Mouse (Mus musculus): ENCODE results near the gene L3mbtl4. TPM values are rescaled to one million over a fixed set of nuclear protein-coding genes. Genes with fewer than 3 reads are reported as not detected.

L3mbtl4 gene
- total and polyA plus RNA-seq, 2 experiments from 2014 or later = not detected

DNA sequence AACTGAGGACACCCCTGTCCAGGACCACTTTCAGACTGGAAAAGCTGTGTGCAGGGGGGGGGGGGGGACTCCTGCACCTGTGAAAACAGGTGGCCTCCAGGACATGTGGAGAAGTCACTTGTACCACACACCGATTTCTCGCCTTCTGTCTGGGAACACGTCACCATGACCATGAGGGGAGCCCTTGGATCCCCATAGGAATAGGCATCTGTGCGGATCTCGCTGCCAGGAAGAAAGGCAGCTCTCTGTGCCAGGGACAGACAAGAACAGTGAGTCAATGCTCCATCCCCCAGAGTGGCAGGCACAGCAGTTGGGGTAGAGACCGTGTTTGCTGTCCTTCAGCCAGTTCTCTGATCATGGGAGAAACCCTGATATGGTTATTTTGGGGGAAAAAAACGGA, 479.5 kb downstream of the L3mbtl4 start:
- no peaks in the 10 kb centered on the region for H3K4me1 ChIP-seq (ENCODE audit: control insufficient read depth, insufficient read depth)
- H3K4me3 ChIP-seq (ENCODE audit: low read depth, low read length) = no peak overlapping the region
- H3K27me3 ChIP-seq (ENCODE audit: control insufficient read depth, insufficient read depth, low read length) = no peaks in the 10 kb centered on the region
- H3K27ac ChIP-seq (ENCODE audit: low read depth) = no peak overlapping the region
- WGBS = 74% methylated on average over 7 of the region's 7 CpGs
- no peaks in the 10 kb centered on the region for H3K9me3 ChIP-seq (replicated peaks; ENCODE audit: control insufficient read depth, low read length)
- no peak overlapping the region for H3K4me2 ChIP-seq (ENCODE audit: low read depth, low read length)
- no peaks in the 10 kb centered on the region for H3K36me3 ChIP-seq (replicated peaks; ENCODE audit: control insufficient read depth, insufficient read depth, low read length)
- TF ChIP-seq EP300 (IDR thresholded peaks at IDR 0.05; ENCODE audit: low read depth) (no peak), CTCF (IDR thresholded peaks at IDR 0.05; ENCODE audit: low read depth) (no peak)
- ATAC-seq (ENCODE audit: insufficient read depth, low read depth) = no peak
- no peak for DNase-seq (ENCODE audit: low spot score)
- H3K9ac ChIP-seq (replicated peaks; ENCODE audit: low read depth, low read length) = no peak overlapping the region

GRCm38 (mm10) chr17:68754789-68755188, 481.2 kb downstream of the L3mbtl4 start:
- H3K36me3 ChIP-seq (replicated peaks; ENCODE audit: control insufficient read depth, insufficient read depth, low read length) = no peaks in the 10 kb centered on the region
- H3K9ac ChIP-seq (replicated peaks; ENCODE audit: low read depth, low read length) = no peak overlapping the region
- H3K27ac ChIP-seq (ENCODE audit: low read depth) = no peak overlapping the region
- no peak for DNase-seq (ENCODE audit: low spot score)
- no peak for ATAC-seq (ENCODE audit: insufficient read depth, low read depth)
- 79% methylated on average over 11 of the region's 11 CpGs for WGBS
- H3K9me3 ChIP-seq (replicated peaks; ENCODE audit: control insufficient read depth, low read length) = no peaks in the 10 kb centered on the region
- no peak overlapping the region for H3K4me3 ChIP-seq (ENCODE audit: low read depth, low read length)
- no peak for TF ChIP-seq CTCF (IDR thresholded peaks at IDR 0.05; ENCODE audit: low read depth)
- TF ChIP-seq EP300 (IDR thresholded peaks at IDR 0.05; ENCODE audit: low read depth) = no peak
- H3K4me2 ChIP-seq (ENCODE audit: low read depth, low read length) = no peak overlapping the region
- H3K27me3 ChIP-seq (ENCODE audit: control insufficient read depth, insufficient read depth, low read length) = no peaks in the 10 kb centered on the region
- H3K4me1 ChIP-seq (ENCODE audit: control insufficient read depth, insufficient read depth) = no peaks in the 10 kb centered on the region

DNA sequence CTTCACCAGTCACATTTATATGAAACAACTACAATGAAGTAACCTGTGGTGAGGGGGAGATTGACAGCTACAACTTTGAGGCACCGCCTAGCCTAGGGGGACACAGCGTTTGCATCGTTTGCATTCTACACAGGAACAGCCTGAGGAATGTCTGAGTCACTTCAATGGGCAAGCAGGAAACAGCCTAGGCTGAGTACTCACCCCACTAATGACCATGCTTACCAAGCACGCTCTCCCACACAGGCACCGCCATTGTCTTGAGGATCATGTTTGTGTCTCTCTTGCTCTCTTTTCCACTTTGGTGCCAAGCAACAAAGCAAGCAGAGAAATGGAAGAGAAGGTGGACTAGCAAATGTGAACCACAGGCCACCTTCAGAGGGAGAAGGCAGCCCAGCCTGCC, 484.8 kb downstream of the L3mbtl4 start:
- ATAC-seq (ENCODE audit: insufficient read depth, low read depth) = no peak
- TF ChIP-seq EP300 (IDR thresholded peaks at IDR 0.05; ENCODE audit: low read depth) (no peak), CTCF (IDR thresholded peaks at IDR 0.05; ENCODE audit: low read depth) (no peak)
- Histone ChIP-seq H3K4me2 (ENCODE audit: low read depth, low read length) (no peak overlapping the region), H3K27ac (ENCODE audit: low read depth) (no peak overlapping the region), H3K4me3 (ENCODE audit: low read depth, low read length) (no peak overlapping the region), H3K4me1 (ENCODE audit: control insufficient read depth, insufficient read depth) (no peaks in the 10 kb centered on the region), H3K9me3 (replicated peaks; ENCODE audit: control insufficient read depth, low read length) (no peaks in the 10 kb centered on the region), H3K9ac (replicated peaks; ENCODE audit: low read depth, low read length) (no peak overlapping the region), H3K36me3 (replicated peaks; ENCODE audit: control insufficient read depth, insufficient read depth, low read length) (no peaks in the 10 kb centered on the region), H3K27me3 (ENCODE audit: control insufficient read depth, insufficient read depth, low read length) (no peaks in the 10 kb centered on the region)
- 49% methylated on average over 5 of the region's 5 CpGs for WGBS
- DNase-seq (ENCODE audit: low spot score) = no peak

DNA sequence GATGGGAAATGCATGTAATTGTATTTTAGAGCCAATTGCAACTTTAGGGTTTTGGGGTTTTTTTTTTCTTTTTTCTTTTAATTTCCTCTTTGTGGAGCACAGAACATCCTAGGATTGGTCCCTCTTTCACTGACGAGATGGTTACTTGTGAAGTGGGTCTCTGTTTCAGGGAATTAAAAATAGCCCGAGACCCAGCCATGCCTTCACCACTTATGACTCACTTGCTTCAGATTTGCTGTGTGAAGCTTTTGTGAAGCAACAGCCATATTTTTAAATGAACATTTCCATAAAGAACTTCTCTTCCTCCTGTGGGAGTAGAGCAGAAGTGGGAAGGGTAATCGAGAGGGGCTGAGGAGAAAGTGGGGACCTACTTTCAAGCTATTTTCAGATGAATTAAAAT, 485.3 kb downstream of the L3mbtl4 start:
- Histone ChIP-seq H3K36me3 (replicated peaks; ENCODE audit: control insufficient read depth, insufficient read depth, low read length) (no peaks in the 10 kb centered on the region), H3K4me1 (ENCODE audit: control insufficient read depth, insufficient read depth) (no peaks in the 10 kb centered on the region), H3K4me3 (ENCODE audit: low read depth, low read length) (no peak overlapping the region), H3K27ac (ENCODE audit: low read depth) (no peak overlapping the region), H3K27me3 (ENCODE audit: control insufficient read depth, insufficient read depth, low read length) (no peaks in the 10 kb centered on the region), H3K4me2 (ENCODE audit: low read depth, low read length) (no peak overlapping the region), H3K9me3 (replicated peaks; ENCODE audit: control insufficient read depth, low read length) (no peaks in the 10 kb centered on the region), H3K9ac (replicated peaks; ENCODE audit: low read depth, low read length) (no peak overlapping the region)
- WGBS = 42% methylated on average over 3 of the region's 3 CpGs
- ATAC-seq (ENCODE audit: insufficient read depth, low read depth) = no peak
- TF ChIP-seq CTCF (IDR thresholded peaks at IDR 0.05; ENCODE audit: low read depth) (no peak), EP300 (IDR thresholded peaks at IDR 0.05; ENCODE audit: low read depth) (no peak)
- no peak for DNase-seq (ENCODE audit: low spot score)

- WGBS = 85% methylated on average over 1 of the region's 1 CpGs
- H3K27ac ChIP-seq (ENCODE audit: low read depth) = no peak overlapping the region
Measured at GRCm38 (mm10) chr17:68759978-68760377, 486.4 kb downstream of the L3mbtl4 start.

DNA sequence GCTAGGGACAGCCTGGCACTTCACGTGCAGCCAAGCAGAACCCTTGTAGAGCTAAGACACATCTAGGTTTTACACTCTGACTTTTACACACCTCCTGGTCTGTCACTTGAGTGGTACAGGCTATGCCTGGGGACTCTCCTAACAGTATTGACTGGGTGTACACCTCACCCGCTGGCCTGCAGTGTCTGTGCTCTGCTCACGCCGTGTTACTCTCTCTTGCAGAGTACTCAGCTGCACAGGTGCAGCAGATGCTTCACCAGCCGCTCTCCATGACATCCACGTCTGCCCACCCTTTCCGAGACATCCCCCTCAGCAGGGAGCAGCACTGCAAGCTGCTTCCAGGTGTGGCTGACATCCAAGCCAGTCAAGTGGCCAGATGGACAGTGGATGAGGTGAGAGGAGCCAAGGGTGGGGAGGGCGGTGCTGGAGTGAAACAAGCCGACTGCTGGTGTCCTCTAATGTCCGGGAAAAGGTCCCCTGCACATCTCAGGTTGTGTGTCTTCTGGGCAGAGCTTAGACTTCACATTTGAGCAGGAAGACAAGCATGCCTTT, 490.8 kb downstream of the L3mbtl4 start:
- Histone ChIP-seq H3K36me3 (replicated peaks; ENCODE audit: control insufficient read depth, insufficient read depth, low read length) (no peaks in the 10 kb centered on the region), H3K9ac (replicated peaks; ENCODE audit: low read depth, low read length) (no peak overlapping the region), H3K4me2 (ENCODE audit: low read depth, low read length) (no peak overlapping the region), H3K27me3 (ENCODE audit: control insufficient read depth, insufficient read depth, low read length) (no peaks in the 10 kb centered on the region), H3K4me1 (ENCODE audit: control insufficient read depth, insufficient read depth) (no peaks in the 10 kb centered on the region), H3K27ac (ENCODE audit: low read depth) (no peak overlapping the region), H3K9me3 (replicated peaks; ENCODE audit: control insufficient read depth, low read length) (no peaks in the 10 kb centered on the region), H3K4me3 (ENCODE audit: low read depth, low read length) (no peak overlapping the region)
- WGBS = 70% methylated on average over 10 of the region's 10 CpGs
- no peak for ATAC-seq (ENCODE audit: insufficient read depth, low read depth)
- DNase-seq (ENCODE audit: low spot score) = no peak
- TF ChIP-seq CTCF (IDR thresholded peaks at IDR 0.05; ENCODE audit: low read depth) (no peak), EP300 (IDR thresholded peaks at IDR 0.05; ENCODE audit: low read depth) (no peak)

More at GRCm38 (mm10) chr17:68759978-68760377, 486.4 kb downstream of the L3mbtl4 start:
- H3K4me2 ChIP-seq (ENCODE audit: low read depth, low read length) = no peak overlapping the region
- TF ChIP-seq CTCF (IDR thresholded peaks at IDR 0.05; ENCODE audit: low read depth) (no peak), EP300 (IDR thresholded peaks at IDR 0.05; ENCODE audit: low read depth) (no peak)
- no peak overlapping the region for H3K4me3 ChIP-seq (ENCODE audit: low read depth, low read length)
- no peak overlapping the region for H3K9ac ChIP-seq (replicated peaks; ENCODE audit: low read depth, low read length)
- DNase-seq (ENCODE audit: low spot score) (no peak), ATAC-seq (ENCODE audit: insufficient read depth, low read depth) (no peak)
- H3K4me1 ChIP-seq (ENCODE audit: control insufficient read depth, insufficient read depth) = no peaks in the 10 kb centered on the region
- H3K9me3 ChIP-seq (replicated peaks; ENCODE audit: control insufficient read depth, low read length) = no peaks in the 10 kb centered on the region
- H3K27me3 ChIP-seq (ENCODE audit: control insufficient read depth, insufficient read depth, low read length) = no peaks in the 10 kb centered on the region
- no peaks in the 10 kb centered on the region for H3K36me3 ChIP-seq (replicated peaks; ENCODE audit: control insufficient read depth, insufficient read depth, low read length)

Measured in heart, postnatal 0 days (tissue).